Mouse (Mus musculus) lung, postnatal 0 days (tissue): ENCODE data around the gene Mfsd12. TPM values are rescaled to one million over a fixed set of nuclear protein-coding genes. Genes with fewer than 3 reads are reported as not detected.

ENCODE experiments used
- ATAC-seq: fragments of 200-750 bp; cut with Nextera tagmentation; 2 replicates; pipeline ENCODE4 v1.8.0; 2017; ENCODE audit warnings: moderate library complexity
- DNase-seq: peaks from one replicate; pipeline ENCODE4 v3.0.0-alpha.2; 2016; ENCODE audit warnings: low spot score
- H3K27ac ChIP-seq: fragments of 300-500 bp; sonication (generic); 2 replicates; pipeline ENCODE4 v1.5.1; 2014; ENCODE audit warnings: antibody characterized with exemption, mild to moderate bottlenecking, low read length, mixed read lengths
- H3K27me3 ChIP-seq: fragments of 300-500 bp; sonication (generic); replicated peaks from 2 replicates; pipeline ENCODE4 v1.6.1; 2014; ENCODE audit warnings: low read length, mixed read lengths; ENCODE audit not compliant: insufficient read depth
- H3K36me3 ChIP-seq: fragments of 300-500 bp; sonication (generic); 2 replicates; pipeline ENCODE4 v1.6.1; 2014; ENCODE audit warnings: low read length, mixed read lengths; ENCODE audit not compliant: insufficient read depth
- H3K4me1 ChIP-seq: fragments of 300-500 bp; sonication (generic); 2 replicates; pipeline ENCODE4 v1.6.1; 2014; ENCODE audit warnings: antibody characterized with exemption, low read depth, low read length, mixed read lengths; ENCODE audit not compliant: insufficient read depth
- H3K4me2 ChIP-seq: fragments of 300-500 bp; sonication (generic); replicated peaks from 2 replicates; pipeline ENCODE4 v1.6.1; 2014; ENCODE audit warnings: low read depth, mild to moderate bottlenecking, low read length, moderate library complexity, mixed read lengths
- H3K4me3 ChIP-seq: fragments of 300-500 bp; sonication (generic); 2 replicates; pipeline ENCODE4 v1.5.1; 2014; ENCODE audit warnings: low read depth, low read length
- H3K9ac ChIP-seq: fragments of 300-500 bp; sonication (generic); replicated peaks from 2 replicates; pipeline ENCODE4 v1.6.1; 2014; ENCODE audit warnings: low read depth, mild to moderate bottlenecking
- H3K9me3 ChIP-seq: fragments of 300-500 bp; sonication (generic); 2 replicates; pipeline ENCODE4 v1.6.1; 2016; ENCODE audit warnings: low read length, mixed read lengths
- CTCF ChIP-seq: IDR thresholded peaks from 2 replicates; pipeline ENCODE4 v1.5.1; 2016; ENCODE audit warnings: antibody characterized with exemption, mild to moderate bottlenecking
- EP300 ChIP-seq: IDR thresholded peaks from 2 replicates; pipeline ENCODE4 v1.6.1; 2016; ENCODE audit warnings: antibody characterized with exemption, mild to moderate bottlenecking, control low read depth
- WGBS: fragments of 180-500 bp; shearing (Covaris S2); extraction: QIAGEN DNeasy Blood & Tissue Kit; methylation state at CpG from one replicate; pipeline ENCODE4 v1.1.7; 2014; 5-methylcytosine and 5-hydroxymethylcytosine counted together
- polyA plus RNA-seq: library from polyadenylated mRNA; unstranded; fragments of >200 nt; fragmentation: Nextera tagmentation; extraction: Ambion mirVana; gene quantifications from 2 replicates; pipeline ENCODE4 v1.2.1, GENCODE M21; 2015

Gene Mfsd12
- polyA plus RNA-seq, 1 experiment from 2014 or later, result 14.0 TPM

DNA sequence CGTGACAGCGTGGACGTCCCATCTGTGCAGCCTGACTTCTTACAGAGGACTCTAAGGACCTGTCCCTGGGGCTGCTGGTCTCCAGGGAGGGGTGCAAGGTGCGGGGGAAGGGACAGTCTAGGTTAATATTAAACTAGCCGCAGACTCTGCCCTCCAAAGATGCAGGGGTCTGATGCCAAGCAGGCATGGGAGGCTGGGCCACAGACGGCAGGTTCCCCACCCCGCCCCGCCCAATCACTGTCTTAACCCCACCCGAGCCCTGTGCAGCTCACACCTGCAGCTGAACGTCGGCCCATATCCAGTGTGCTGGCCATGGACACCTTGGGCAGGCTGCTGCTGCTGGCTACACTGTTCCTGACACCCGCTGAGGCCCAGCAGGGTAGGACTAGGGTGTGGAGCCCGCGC is 35.5 kb downstream of the Mfsd12 start, which contains the start of gene Smim24:
Gene Smim24, plus strand, starts transcription at position 271 of the 405 bp plus-strand sequence.
- Histone ChIP-seq H3K4me3 (peak within 1 kb of the TSS; percentile 22; the same call in 1 of the 2 replicates), H3K27ac (no peak within 1 kb of the TSS), H3K4me2 (peak within 1 kb of the TSS; percentile 52), H3K27me3 (no peaks in the 10 kb centered on the region), H3K4me1 (peaks cover 9% of the 10 kb centered on the region), H3K36me3 (no peaks in the 10 kb centered on the region; the same call in 1 of the 2 replicates), H3K9ac (peak within 1 kb of the TSS; percentile 45), H3K9me3 (no peaks in the 10 kb centered on the region)
- 49% methylated on average over 14 of the region's 14 CpGs for WGBS
- TF ChIP-seq CTCF (no peak), EP300 (no peak)
- no peak for DNase-seq
- ATAC-seq, result no peak

DNA sequence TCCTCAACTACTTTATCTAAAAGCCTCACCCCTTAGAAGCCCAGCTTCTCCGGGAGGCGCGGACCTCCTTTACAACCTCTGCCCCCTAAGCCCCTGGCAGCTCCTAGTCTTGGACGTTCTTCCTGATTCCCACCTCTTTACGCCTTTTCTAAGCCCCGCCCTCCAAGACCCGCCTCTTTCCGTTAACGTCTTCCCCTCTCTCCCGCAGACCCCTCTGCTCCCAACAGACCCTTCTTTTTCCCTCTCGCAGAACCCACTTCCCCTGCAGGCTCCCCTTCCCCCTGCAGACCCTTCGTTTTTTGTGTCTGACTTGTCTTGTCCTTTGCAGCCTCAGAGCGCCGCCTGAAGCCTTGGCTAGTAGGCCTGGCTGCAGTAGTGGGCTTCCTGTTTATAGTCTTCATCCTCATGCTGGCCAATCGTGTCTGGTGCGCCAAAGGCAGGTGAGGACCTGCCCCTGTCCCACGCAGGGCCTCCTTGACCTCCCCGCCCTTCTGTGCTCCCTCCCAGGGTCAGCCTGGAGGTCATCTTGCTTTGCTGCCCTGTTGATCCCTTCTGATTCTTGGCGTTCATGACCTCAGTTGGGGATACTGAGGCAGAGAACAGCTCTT is 36.3 kb downstream of the Mfsd12 start:
- DNase-seq, result peak; percentile 64
- Histone ChIP-seq H3K4me3 (peak overlapping the region; percentile 22; the same call in 1 of the 2 replicates), H3K9ac (peak overlapping the region; percentile 45), H3K36me3 (0 out of 2 replicates have a peak, but pooled peaks cover 6% of the 10 kb centered on the region), H3K27ac (no peak overlapping the region), H3K9me3 (no peaks in the 10 kb centered on the region), H3K4me1 (peaks cover 9% of the 10 kb centered on the region), H3K4me2 (peak overlapping the region; percentile 52), H3K27me3 (no peaks in the 10 kb centered on the region)
- no peak for TF ChIP-seq EP300
- TF ChIP-seq CTCF, result no peak; the same call in 1 of the 2 replicates
- WGBS, result 7% methylated on average over 17 of the region's 19 CpGs
- ATAC-seq, result peak; percentile 21

DNA sequence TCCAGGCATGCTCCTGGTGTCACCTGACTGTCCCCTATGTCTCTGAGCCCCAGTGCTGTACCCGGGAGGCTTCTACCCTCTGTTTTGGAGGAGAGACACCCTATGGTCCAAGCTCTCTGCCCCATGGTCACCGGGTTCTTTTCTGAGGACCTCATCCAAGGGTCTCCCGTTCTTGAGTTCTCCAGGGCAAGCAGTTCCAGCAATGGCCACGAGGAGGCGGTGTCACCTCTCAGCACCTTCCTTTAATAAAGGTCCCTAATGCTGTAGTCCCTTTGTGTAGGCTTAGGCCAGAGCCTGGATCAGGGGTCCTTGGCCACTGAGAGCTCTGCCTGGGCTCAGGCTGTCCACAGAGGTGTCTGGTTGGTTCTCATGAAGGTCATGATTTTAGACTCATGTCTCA is 37.8 kb downstream of the Mfsd12 start:
- WGBS, result 13% methylated on average over 5 of the region's 5 CpGs
- peak; percentile 63 for DNase-seq

DNA sequence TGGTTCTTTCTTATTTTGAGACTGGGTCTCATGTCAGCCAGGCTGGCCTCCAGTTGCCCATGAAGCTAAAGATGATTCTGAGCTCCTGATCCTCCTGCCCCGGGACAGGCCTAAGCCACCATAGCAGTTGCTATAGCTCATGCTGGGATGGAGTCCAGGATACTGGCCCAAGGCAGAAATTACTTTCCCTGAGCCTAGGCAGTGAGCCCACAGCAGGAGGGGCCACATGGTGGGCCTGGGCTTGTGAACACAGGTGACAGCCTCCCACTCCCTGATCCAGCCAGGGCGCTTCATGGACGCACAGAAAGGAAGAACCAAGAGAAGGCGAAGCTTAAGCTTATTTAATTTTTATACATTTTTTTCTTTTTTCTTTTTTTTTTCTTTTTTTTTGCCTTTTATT is 38.6 kb downstream of the Mfsd12 start:
- H3K4me3 ChIP-seq, result no peak overlapping the region
- ATAC-seq (no peak), DNase-seq (no peak)
- H3K27ac ChIP-seq, result no peak overlapping the region
- no peak overlapping the region for H3K4me2 ChIP-seq
- H3K9ac ChIP-seq, result no peak overlapping the region
- peaks cover 5% of the 10 kb centered on the region for H3K4me1 ChIP-seq
- TF ChIP-seq CTCF, result no peak
- TF ChIP-seq EP300, result no peak
- H3K9me3 ChIP-seq, result no peaks in the 10 kb centered on the region
- peaks cover 22% of the 10 kb centered on the region; the same call in 1 of the 2 replicates for H3K36me3 ChIP-seq
- WGBS, result 87% methylated on average over 4 of the region's 4 CpGs
- H3K27me3 ChIP-seq, result no peaks in the 10 kb centered on the region

More for the DNA sequence above, 37.8 kb downstream of the Mfsd12 start:
- no peak for TF ChIP-seq EP300
- peak; percentile 96 for TF ChIP-seq CTCF
- Histone ChIP-seq H3K9me3 (no peaks in the 10 kb centered on the region), H3K4me3 (no peak overlapping the region), H3K9ac (no peak overlapping the region), H3K27ac (no peak overlapping the region), H3K27me3 (no peaks in the 10 kb centered on the region), H3K36me3 (peaks cover 18% of the 10 kb centered on the region; the same call in 1 of the 2 replicates), H3K4me1 (peaks cover 5% of the 10 kb centered on the region), H3K4me2 (no peak overlapping the region)
- peak; percentile 25 for ATAC-seq

DNA sequence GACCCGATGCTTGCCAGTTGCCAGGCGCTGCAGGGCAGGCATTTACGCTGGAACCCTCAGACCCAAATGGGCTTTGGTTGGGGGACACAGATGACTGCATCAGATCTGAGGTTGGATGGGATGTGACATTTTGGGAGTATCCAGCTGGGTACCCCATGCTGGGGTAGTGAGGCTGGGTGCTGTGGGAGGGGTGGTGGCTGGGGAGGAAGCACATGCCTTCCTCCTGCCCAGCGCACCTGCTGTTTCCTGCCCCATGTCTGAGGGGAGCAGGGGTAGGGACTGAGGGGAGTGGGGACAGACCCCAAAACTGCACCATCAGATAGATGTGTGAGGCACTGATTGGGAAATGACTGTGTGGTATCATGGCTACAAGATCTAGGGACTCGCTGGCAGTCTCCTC is 39.5 kb downstream of the Mfsd12 start:
- peaks cover 22% of the 10 kb centered on the region; the same call in 1 of the 2 replicates for H3K36me3 ChIP-seq
- TF ChIP-seq EP300, result no peak
- peaks cover 12% of the 10 kb centered on the region for H3K4me1 ChIP-seq
- DNase-seq, result peak; percentile 4
- no peak for ATAC-seq
- 82% methylated on average over 5 of the region's 5 CpGs for WGBS
- no peak overlapping the region for H3K4me2 ChIP-seq
- H3K9me3 ChIP-seq, result no peaks in the 10 kb centered on the region
- H3K27me3 ChIP-seq, result no peaks in the 10 kb centered on the region
- H3K27ac ChIP-seq, result no peak overlapping the region
- no peak overlapping the region for H3K4me3 ChIP-seq
- H3K9ac ChIP-seq, result no peak overlapping the region

DNA sequence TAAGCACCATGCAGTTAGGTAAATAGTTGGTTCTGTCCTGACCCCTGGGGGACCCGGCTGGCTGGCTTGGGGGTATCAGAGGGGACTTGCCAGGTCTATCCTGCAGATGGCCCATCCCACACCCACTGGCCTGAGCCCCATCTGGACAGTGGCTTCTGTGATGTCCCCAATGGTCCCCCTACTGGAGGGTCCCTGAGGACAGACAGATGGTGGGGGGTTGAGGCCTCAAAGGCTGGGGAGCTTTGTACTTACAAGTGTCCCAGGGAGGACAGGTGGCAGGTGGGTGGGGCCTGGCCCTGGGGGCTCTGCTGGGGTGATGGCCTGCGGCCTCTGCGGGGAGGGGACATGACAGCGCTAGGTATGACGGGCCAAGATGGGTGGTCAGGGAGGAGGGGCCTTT is 42.0 kb downstream of the Mfsd12 start:
- Histone ChIP-seq H3K27me3 (no peaks in the 10 kb centered on the region), H3K4me1 (peaks cover 15% of the 10 kb centered on the region), H3K9me3 (no peaks in the 10 kb centered on the region), H3K36me3 (peaks cover 28% of the 10 kb centered on the region), H3K27ac (no peak overlapping the region), H3K4me2 (no peak overlapping the region), H3K4me3 (no peak overlapping the region), H3K9ac (no peak overlapping the region)
- ATAC-seq (no peak), DNase-seq (no peak)
- no peak for TF ChIP-seq CTCF
- TF ChIP-seq EP300, result no peak
- 82% methylated on average over 5 of the region's 5 CpGs for WGBS
